Mouse (Mus musculus): ENCODE measurements at regions not wholly inside any gene's neighbourhood (a gene's known extent, or its start where the extent isn't known, plus 50 kb on each side); places are given as distances from the start of the nearest gene placed in this dataset.

GRCm38 (mm10) chr12:66157630-66158292 is 126.4 kb downstream of the Rpl10l start:
- TF ChIP-seq CTCF (IDR thresholded peaks at IDR 0.05; ENCODE audit: low read depth) (no peak), EP300 (optimal IDR thresholded peaks at IDR 0.05) (no peak)
